Comparison of ENCODE assay signal across 21 mouse cellular contexts in genomic region chr8:50276346-50276745, GRCm38 (mm10).
DNase-seq lines count a peak whose midpoint lies in the region; ATAC-seq and TF ChIP-seq lines count a peak whose summit lies in the region.
"Had no signal": no experiment of that assay in that cellular context is flagged by ENCODE, and none has a peak within 500 bp of the region (broad histone marks: within the 10 kb centered on the region; RNA-seq: fewer than 3 reads in every experiment).

No protein-coding gene starts in this region.

- H3K9ac ChIP-seq in forebrain, embryonic 15.5 days (replicated peaks) = no peak overlapping the region
- no peak overlapping the region for H3K9ac ChIP-seq in forebrain, embryonic 12.5 days
- H3K9ac ChIP-seq in forebrain, embryonic 16.5 days (replicated peaks; ENCODE audit: low read depth, low read length) = no peak overlapping the region
- H3K9ac ChIP-seq: heart, embryonic 15.5 days; hindbrain, embryonic 14.5 days; intestine, embryonic 15.5 days had no signal

- no peak for TF ChIP-seq POLR2A in brain, embryonic 14.5 days (IDR thresholded peaks at IDR 0.05; ENCODE audit: borderline replicate concordance, extremely low read depth, insufficient read depth, insufficient read length, poor library complexity, severe bottlenecking)

- no peaks in the 10 kb centered on the region for H3K27me3 ChIP-seq in forebrain, embryonic 15.5 days
- H3K27me3 ChIP-seq in forebrain, embryonic 12.5 days = no peaks in the 10 kb centered on the region
- H3K27me3 ChIP-seq in forebrain, embryonic 16.5 days (replicated peaks; ENCODE audit: control insufficient read depth, insufficient read depth, low read length) = no peaks in the 10 kb centered on the region
- H3K27me3 ChIP-seq: heart, embryonic 15.5 days; intestine, embryonic 15.5 days had no signal

- no peak overlapping the region for H3K4me3 ChIP-seq in forebrain, embryonic 15.5 days
- no peak overlapping the region for H3K4me3 ChIP-seq in forebrain, embryonic 12.5 days (replicated peaks)
- no peak overlapping the region for H3K4me3 ChIP-seq in forebrain, embryonic 16.5 days (replicated peaks; ENCODE audit: low read length)
- H3K4me3 ChIP-seq: heart, adult 2 months; heart, embryonic 15.5 days; hindbrain, embryonic 10.5 days; intestine, embryonic 15.5 days had no signal

- no peak for TF ChIP-seq CTCF in brain, embryonic 14.5 days (IDR thresholded peaks at IDR 0.05; ENCODE audit: borderline replicate concordance, extremely low read depth, insufficient read depth, insufficient read length)

- ATAC-seq in forebrain, embryonic 15.5 days (replicated peaks) = peak; percentile 91
- ATAC-seq in forebrain, embryonic 12.5 days (ENCODE audit: low FRiP score) = no peak
- ATAC-seq in forebrain, embryonic 16.5 days = peak; percentile 94
- ATAC-seq: intestine, embryonic 15.5 days had no signal

- peak overlapping the region; percentile 2; the same call in 1 of the 2 replicates for H3K27ac ChIP-seq in forebrain, embryonic 15.5 days (replicated peaks)
- no peak overlapping the region for H3K27ac ChIP-seq in forebrain, embryonic 12.5 days
- H3K27ac ChIP-seq in forebrain, embryonic 16.5 days (ENCODE audit: low read length) = no peak overlapping the region; the same call in 1 of the 2 replicates
- H3K27ac ChIP-seq: heart, adult 2 months; heart, embryonic 15.5 days; hindbrain, embryonic 10.5 days; hindbrain, embryonic 14.5 days; intestine, embryonic 15.5 days had no signal

- H3K9me3 ChIP-seq in forebrain, embryonic 15.5 days = no peaks in the 10 kb centered on the region
- H3K9me3 ChIP-seq in forebrain, embryonic 12.5 days = no peaks in the 10 kb centered on the region
- H3K9me3 ChIP-seq in forebrain, embryonic 16.5 days (ENCODE audit: control insufficient read depth, low read length) = no peaks in the 10 kb centered on the region
- H3K9me3 ChIP-seq: heart, embryonic 15.5 days; hindbrain, embryonic 10.5 days; intestine, embryonic 15.5 days had no signal

- no peaks in the 10 kb centered on the region for H3K4me1 ChIP-seq in forebrain, embryonic 15.5 days
- no peaks in the 10 kb centered on the region for H3K4me1 ChIP-seq in forebrain, embryonic 12.5 days
- H3K4me1 ChIP-seq in forebrain, embryonic 16.5 days (replicated peaks; ENCODE audit: control insufficient read depth, insufficient read depth, low read length) = peaks cover 4% of the 10 kb centered on the region; the same call in 1 of the 2 replicates
- H3K4me1 ChIP-seq: heart, embryonic 15.5 days; hindbrain, embryonic 10.5 days; intestine, embryonic 15.5 days had no signal

- H3K36me3 ChIP-seq in forebrain, embryonic 15.5 days = no peaks in the 10 kb centered on the region
- no peaks in the 10 kb centered on the region for H3K36me3 ChIP-seq in forebrain, embryonic 12.5 days (replicated peaks)
- no peaks in the 10 kb centered on the region for H3K36me3 ChIP-seq in forebrain, embryonic 16.5 days (ENCODE audit: control insufficient read depth, insufficient read depth)
- H3K36me3 ChIP-seq: heart, embryonic 15.5 days; hindbrain, embryonic 10.5 days; intestine, embryonic 15.5 days had no signal

- DNase-seq in layer of hippocampus, adult 11-12 months (ENCODE audit: low spot score) = peak; percentile 17
- DNase-seq in layer of hippocampus, postnatal 36 days = no peak
- peak; percentile 85 for DNase-seq in brain, embryonic 14.5 days (ENCODE audit: low read depth)
- no peak for DNase-seq in Muller cell, postnatal 12 days (ENCODE audit: inconsistent ontology term)
- DNase-seq in cerebellum, adult 11-12 months = no peak
- DNase-seq: adrenal gland, adult 8-10 months; adrenal gland, postnatal 36 days; cerebellum, adult 2 months; cerebellum, postnatal 10 days; gastrocnemius, postnatal 14 days; heart, adult 2 months; heart, postnatal 14 days; kidney, adult 2 months had no signal

- H3K4me2 ChIP-seq in forebrain, embryonic 15.5 days (replicated peaks) = no peak overlapping the region
- H3K4me2 ChIP-seq in forebrain, embryonic 12.5 days = no peak overlapping the region
- H3K4me2 ChIP-seq in forebrain, embryonic 16.5 days (ENCODE audit: low read length) = no peak overlapping the region
- H3K4me2 ChIP-seq: heart, embryonic 11.5 days; heart, embryonic 15.5 days; hindbrain, embryonic 14.5 days; intestine, embryonic 15.5 days had no signal

- 50% methylated on average over 1 of the region's 1 CpGs for WGBS in forebrain, embryonic 15.5 days
- WGBS in forebrain, embryonic 12.5 days = 66% methylated on average over 1 of the region's 1 CpGs
- 56% methylated on average over 1 of the region's 1 CpGs for WGBS in forebrain, embryonic 16.5 days

Comparison
In these comparisons a context has a peak if more than half of its experiments do, and no peak if none do; other contexts are left out.
1. DNase-seq: peak in layer of hippocampus, adult 11-12 months (single experiment) and brain, embryonic 14.5 days (single experiment); none in layer of hippocampus, postnatal 36 days (0 of 2), Muller cell, postnatal 12 days (single experiment) and cerebellum, adult 11-12 months (single experiment).